Mouse (Mus musculus) lung, embryonic 16.5 days (tissue): ENCODE measurements at regions not wholly inside any gene's neighbourhood (a gene's known extent, or its start where the extent isn't known, plus 50 kb on each side); places are given as distances from the start of the nearest gene placed in this dataset.

ENCODE experiments used
- ATAC-seq: fragments of 200-750 bp; cut with Nextera tagmentation; 2 replicates; pipeline ENCODE4 v1.8.0; 2017; ENCODE audit warnings: low read depth, mild to moderate bottlenecking, moderate library complexity
- H3K27ac ChIP-seq: fragments of 300-500 bp; sonication (generic); 2 replicates; pipeline ENCODE4 v1.5.1; 2014; ENCODE audit warnings: mild to moderate bottlenecking, control low read depth, low read length
- H3K27me3 ChIP-seq: fragments of 300-500 bp; sonication (generic); 2 replicates; pipeline ENCODE4 v1.6.1; 2014; ENCODE audit warnings: low read depth, low read length, mixed read lengths; ENCODE audit not compliant: control insufficient read depth, insufficient read depth
- H3K36me3 ChIP-seq: fragments of 300-500 bp; sonication (generic); 2 replicates; pipeline ENCODE4 v1.6.1; 2014; ENCODE audit warnings: low read length; ENCODE audit not compliant: control insufficient read depth, insufficient read depth
- H3K4me1 ChIP-seq: fragments of 300-500 bp; sonication (generic); replicated peaks from 2 replicates; pipeline ENCODE4 v1.6.1; 2014; ENCODE audit warnings: low read length, mixed read lengths; ENCODE audit not compliant: control insufficient read depth, insufficient read depth
- H3K4me2 ChIP-seq: fragments of 300-500 bp; sonication (generic); 2 replicates; pipeline ENCODE4 v1.6.1; 2014; ENCODE audit warnings: low read depth, low read length, control low read depth
- H3K4me3 ChIP-seq: fragments of 300-500 bp; sonication (generic); 2 replicates; pipeline ENCODE4 v1.5.1; 2014; ENCODE audit warnings: mild to moderate bottlenecking, low read length, control low read depth
- H3K9ac ChIP-seq: fragments of 300-500 bp; sonication (generic); 2 replicates; pipeline ENCODE4 v1.6.1; 2014; ENCODE audit warnings: low read length, control low read depth
- H3K9me3 ChIP-seq: fragments of 300-500 bp; sonication (generic); 2 replicates; pipeline ENCODE4 v1.6.1; 2016; ENCODE audit warnings: low read length; ENCODE audit not compliant: control insufficient read depth
- WGBS: fragments of 180-500 bp; shearing (Covaris S2); extraction: QIAGEN DNeasy Blood & Tissue Kit; methylation state at CpG from one replicate; pipeline ENCODE4 v1.1.7; 2014; 5-methylcytosine and 5-hydroxymethylcytosine counted together

DNA sequence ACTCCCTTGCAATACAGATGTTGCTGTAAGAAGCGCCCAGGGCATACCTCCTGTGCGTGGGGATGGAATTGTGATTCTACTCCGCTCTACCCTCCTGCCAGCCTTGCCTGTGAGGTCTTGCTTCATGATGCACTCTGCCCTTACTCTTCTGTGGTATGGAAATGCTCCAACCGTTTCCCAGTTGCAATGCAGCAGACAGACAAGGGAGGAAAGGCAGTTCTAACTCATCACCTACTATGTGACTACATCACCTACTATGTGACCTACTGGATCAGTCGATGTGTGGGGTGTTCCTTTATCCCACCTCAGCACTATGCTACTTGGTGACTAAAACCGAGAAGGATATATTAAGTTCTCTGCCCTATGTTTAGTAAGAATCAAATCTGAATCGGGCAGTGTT is 269.1 kb downstream of the Tcf7l2 start:
- no peak overlapping the region for H3K9ac ChIP-seq
- no peaks in the 10 kb centered on the region for H3K36me3 ChIP-seq
- H3K27ac ChIP-seq: no peak overlapping the region
- 84% methylated on average over 7 of the region's 7 CpGs for WGBS
- H3K4me1 ChIP-seq: peaks cover 6% of the 10 kb centered on the region
- no peaks in the 10 kb centered on the region for H3K27me3 ChIP-seq
- H3K4me3 ChIP-seq: no peak overlapping the region
- no peak for ATAC-seq
- 0 out of 2 replicates have a peak, but pooled peaks cover 2% of the 10 kb centered on the region for H3K9me3 ChIP-seq
- H3K4me2 ChIP-seq: no peak overlapping the region

DNA sequence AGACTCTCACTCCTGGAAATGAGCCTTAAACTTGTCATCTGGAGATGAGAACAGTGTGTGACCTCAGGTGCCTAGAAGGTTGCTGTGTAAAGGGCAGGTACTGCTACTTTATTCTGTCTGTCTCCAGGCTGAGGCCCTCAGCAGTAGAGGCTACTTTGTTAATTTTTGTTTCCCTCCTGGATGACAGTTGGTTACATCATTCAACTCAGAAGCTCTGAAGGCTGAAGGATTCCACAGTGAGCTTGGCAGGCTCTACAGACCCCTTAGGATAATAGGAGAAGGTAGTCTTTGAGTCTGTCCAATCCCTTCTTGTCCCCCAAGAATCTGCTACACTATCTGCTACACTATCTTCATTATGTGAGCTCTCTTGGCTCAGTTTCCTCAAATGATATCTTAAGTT is 269.7 kb downstream of the Tcf7l2 start:
- H3K4me2 ChIP-seq: no peak overlapping the region
- ATAC-seq: no peak
- H3K36me3 ChIP-seq: no peaks in the 10 kb centered on the region
- H3K9me3 ChIP-seq: 0 out of 2 replicates have a peak, but pooled peaks cover 2% of the 10 kb centered on the region
- no peak overlapping the region for H3K4me3 ChIP-seq
- no peak overlapping the region for H3K27ac ChIP-seq
- no peaks in the 10 kb centered on the region for H3K27me3 ChIP-seq
- no peak overlapping the region for H3K9ac ChIP-seq
- H3K4me1 ChIP-seq: peaks cover under 1% of the 10 kb centered on the region

DNA sequence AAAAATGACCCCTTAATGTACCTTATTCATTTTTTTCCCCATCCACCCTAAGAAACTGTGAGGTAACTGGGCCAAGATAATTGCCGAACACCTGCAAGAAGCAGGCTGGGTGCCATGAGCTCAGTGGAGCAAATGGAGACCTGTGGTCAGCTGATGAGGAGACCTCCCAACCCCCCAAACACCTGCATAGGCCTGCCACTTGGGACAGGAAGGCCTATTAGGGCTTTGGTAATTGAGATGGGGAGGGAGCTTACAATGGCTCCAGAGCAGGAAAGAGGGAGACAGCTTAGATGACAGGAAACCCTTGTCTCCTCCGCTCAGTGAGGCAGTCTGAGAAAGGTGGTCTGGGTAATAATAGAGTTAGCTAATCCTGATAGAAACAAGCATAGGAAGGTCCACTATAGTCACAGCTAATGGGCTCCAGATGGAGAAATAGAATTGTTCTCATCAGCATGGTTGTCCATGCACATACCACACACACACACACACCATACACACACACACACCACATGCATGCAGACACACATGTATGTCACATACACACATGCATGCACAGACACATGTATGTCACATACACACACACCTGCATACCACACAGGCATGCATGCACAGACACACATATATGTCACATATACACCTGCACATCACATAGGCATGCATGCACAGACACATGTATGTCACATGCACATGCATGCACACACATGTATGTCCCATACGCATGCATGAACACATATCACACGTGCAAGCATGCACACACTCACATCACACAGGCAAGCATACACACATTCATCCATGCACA is 270.2 kb upstream of the Habp2 start:
- H3K36me3 ChIP-seq: no peaks in the 10 kb centered on the region
- no peak overlapping the region for H3K4me3 ChIP-seq
- WGBS: 78% methylated on average over 4 of the region's 4 CpGs
- H3K9me3 ChIP-seq: no peaks in the 10 kb centered on the region
- H3K27me3 ChIP-seq: no peaks in the 10 kb centered on the region
- H3K9ac ChIP-seq: no peak overlapping the region
- no peak overlapping the region for H3K27ac ChIP-seq
- no peak overlapping the region for H3K4me2 ChIP-seq
- no peak for ATAC-seq
- H3K4me1 ChIP-seq: 0 out of 2 replicates have a peak, but pooled peaks cover 2% of the 10 kb centered on the region

DNA sequence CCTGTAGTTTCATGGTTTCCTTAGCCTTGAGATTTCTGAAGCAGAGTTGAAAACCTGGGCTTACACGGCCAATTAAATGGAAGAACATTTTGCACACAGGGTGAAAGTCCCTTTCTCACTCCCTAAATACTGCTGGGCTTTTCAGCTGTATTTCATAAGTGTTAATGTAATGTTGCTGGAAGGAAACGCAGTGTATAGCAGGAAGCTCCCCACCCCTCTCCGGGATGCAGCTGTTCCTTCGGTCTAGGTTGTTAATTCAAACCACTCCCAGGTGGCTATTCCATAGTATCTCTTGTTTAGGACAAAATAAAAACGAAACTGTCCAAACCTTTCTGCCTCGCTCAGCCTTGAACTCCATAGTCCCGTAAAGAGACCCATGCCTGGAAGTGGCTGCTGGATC is 269.4 kb upstream of the Habp2 start:
- 0 out of 2 replicates have a peak overlapping the region, but pooled peaks have one; percentile 2 for H3K4me2 ChIP-seq
- H3K27me3 ChIP-seq: no peaks in the 10 kb centered on the region
- H3K27ac ChIP-seq: no peak overlapping the region

DNA sequence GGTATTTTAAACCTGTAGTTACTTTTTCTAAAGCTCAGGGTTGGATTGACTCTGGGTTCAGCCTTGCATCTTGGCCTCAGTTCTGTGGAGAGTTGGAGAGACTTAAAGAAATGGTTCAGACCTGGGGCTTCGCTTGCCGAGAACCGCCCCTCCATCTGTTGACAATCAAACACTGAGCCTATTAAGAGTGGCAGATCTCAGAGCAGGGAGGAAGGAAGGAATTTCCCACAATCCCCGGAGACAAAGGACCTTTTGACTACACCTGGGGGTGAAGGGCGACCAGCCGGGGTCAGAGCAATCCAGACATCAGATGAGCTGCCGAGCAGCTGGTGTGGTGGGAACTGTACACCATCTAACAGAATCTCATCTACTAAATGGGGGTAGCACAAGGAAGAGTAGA is 267.8 kb upstream of the Habp2 start:
- no peak overlapping the region for H3K4me3 ChIP-seq
- H3K4me1 ChIP-seq: 0 out of 2 replicates have a peak, but pooled peaks cover 2% of the 10 kb centered on the region
- no peaks in the 10 kb centered on the region for H3K9me3 ChIP-seq
- H3K27me3 ChIP-seq: no peaks in the 10 kb centered on the region
- ATAC-seq: no peak
- no peak overlapping the region for H3K27ac ChIP-seq
- no peak overlapping the region for H3K4me2 ChIP-seq
- H3K36me3 ChIP-seq: no peaks in the 10 kb centered on the region
- 53% methylated on average over 7 of the region's 7 CpGs for WGBS
- H3K9ac ChIP-seq: no peak overlapping the region

More for the DNA sequence above, 269.4 kb upstream of the Habp2 start:
- Histone ChIP-seq H3K36me3 (no peaks in the 10 kb centered on the region), H3K4me3 (no peak overlapping the region), H3K4me1 (0 out of 2 replicates have a peak, but pooled peaks cover 2% of the 10 kb centered on the region), H3K9me3 (no peaks in the 10 kb centered on the region), H3K9ac (no peak overlapping the region)
- ATAC-seq: no peak; the same call in 1 of the 2 replicates
- 60% methylated on average over 7 of the region's 7 CpGs for WGBS

DNA sequence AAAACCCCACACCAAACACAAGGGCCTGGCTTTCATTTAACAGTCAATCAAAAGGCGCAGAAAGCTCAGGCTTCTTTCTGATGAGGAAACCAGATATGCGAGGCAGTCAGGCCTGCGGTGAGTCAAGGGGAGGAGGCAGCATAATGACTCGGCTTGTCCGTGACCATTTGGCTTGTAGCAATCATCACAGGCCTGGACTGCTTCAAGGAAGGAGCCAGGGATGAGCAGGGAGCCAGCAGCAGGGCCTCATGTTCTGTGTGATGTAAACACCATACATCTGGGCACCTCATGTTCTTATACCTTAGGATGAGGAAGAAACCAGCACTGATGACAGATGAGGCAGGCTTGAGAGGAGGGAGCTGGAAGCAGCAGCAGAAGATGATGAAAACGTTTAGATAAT is 264.6 kb upstream of the Habp2 start:
- H3K27ac ChIP-seq: no peak overlapping the region
- ATAC-seq: peak; percentile 62

DNA sequence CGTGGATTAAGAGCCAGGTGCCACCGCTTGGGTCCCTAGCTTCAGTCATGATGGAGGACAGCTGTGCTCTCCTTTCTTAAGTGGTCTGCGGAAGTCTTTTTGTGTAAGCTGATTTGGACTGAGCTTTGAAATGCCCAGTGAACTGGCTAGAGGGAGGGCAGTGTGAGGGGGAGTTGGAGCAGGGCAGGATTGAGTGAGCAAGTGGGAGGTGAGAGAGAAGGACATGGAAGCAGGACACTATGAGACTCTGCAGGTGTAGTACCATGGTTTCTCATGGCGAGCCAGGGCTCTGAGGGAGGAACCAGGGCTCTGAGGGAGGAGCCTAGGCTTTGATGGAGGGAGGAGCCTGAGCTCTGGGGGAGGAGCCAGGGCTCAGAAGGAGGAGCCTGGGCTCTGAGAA is 262.3 kb upstream of the Habp2 start:
- no peak overlapping the region for H3K4me3 ChIP-seq
- no peak overlapping the region for H3K9ac ChIP-seq
- 72% methylated on average over 4 of the region's 4 CpGs for WGBS
- no peak overlapping the region for H3K27ac ChIP-seq
- no peaks in the 10 kb centered on the region for H3K27me3 ChIP-seq
- no peak overlapping the region for H3K4me2 ChIP-seq
- no peaks in the 10 kb centered on the region for H3K9me3 ChIP-seq
- no peaks in the 10 kb centered on the region for H3K36me3 ChIP-seq
- H3K4me1 ChIP-seq: peaks cover 5% of the 10 kb centered on the region; the same call in 1 of the 2 replicates
- ATAC-seq: no peak

More for the DNA sequence above, 264.6 kb upstream of the Habp2 start:
- Histone ChIP-seq H3K9ac (no peak overlapping the region), H3K4me3 (no peak overlapping the region), H3K27me3 (no peaks in the 10 kb centered on the region), H3K36me3 (no peaks in the 10 kb centered on the region), H3K9me3 (no peaks in the 10 kb centered on the region), H3K4me1 (no peaks in the 10 kb centered on the region), H3K4me2 (no peak overlapping the region)
- WGBS: 42% methylated on average over 6 of the region's 6 CpGs

DNA sequence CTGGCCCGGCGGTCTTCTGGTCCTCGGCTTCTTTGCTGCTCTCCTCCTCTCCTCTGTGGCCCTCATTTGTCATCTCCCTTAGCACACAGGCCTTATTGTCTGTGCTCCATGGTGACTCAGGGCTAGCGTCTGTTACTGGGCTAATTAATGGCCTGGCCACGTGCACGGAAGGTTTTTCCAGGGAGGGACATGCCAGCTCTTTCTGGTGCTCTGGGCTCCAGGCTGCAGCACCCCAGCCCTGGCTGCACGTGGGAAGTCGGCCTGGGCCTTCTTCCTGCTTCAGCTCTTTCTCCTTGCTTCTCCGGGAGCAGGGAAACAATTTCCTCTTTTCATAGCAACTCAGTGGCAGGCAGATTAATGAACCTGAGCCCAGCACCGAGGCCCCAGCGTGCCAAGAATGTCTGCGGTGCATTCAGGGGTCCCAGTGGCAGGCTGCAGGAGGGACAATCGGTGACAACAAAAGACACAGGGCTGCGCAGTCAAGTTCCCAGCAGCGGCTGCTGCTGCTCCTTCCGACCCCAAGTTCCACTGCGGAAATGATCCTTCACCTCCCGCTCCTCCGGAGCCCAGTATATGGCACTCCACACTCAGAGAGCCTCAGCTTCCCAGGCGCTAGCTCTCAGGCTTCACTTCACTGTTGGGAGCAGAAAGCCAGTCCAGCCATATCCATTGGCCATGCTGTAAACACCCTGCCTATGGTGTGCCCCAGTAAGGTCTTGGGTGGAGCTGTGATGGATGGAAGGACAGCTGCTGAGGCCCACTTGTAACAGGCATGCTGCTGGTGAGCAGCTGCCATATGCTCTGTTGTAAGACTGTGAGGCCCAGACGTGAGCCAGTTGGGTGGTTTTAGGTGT is 257.3 kb upstream of the Habp2 start:
- no peaks in the 10 kb centered on the region for H3K9me3 ChIP-seq
- H3K27me3 ChIP-seq: no peaks in the 10 kb centered on the region
- no peaks in the 10 kb centered on the region for H3K36me3 ChIP-seq
- H3K4me3 ChIP-seq: no peak overlapping the region
- ATAC-seq: peak; percentile 77
- H3K9ac ChIP-seq: 0 out of 2 replicates have a peak overlapping the region, but pooled peaks have one; percentile 11
- peaks cover 10% of the 10 kb centered on the region; the same call in 1 of the 2 replicates for H3K4me1 ChIP-seq
- WGBS: 24% methylated on average over 21 of the region's 21 CpGs
- peak overlapping the region; percentile 66 for H3K27ac ChIP-seq
- no peak overlapping the region for H3K4me2 ChIP-seq

DNA sequence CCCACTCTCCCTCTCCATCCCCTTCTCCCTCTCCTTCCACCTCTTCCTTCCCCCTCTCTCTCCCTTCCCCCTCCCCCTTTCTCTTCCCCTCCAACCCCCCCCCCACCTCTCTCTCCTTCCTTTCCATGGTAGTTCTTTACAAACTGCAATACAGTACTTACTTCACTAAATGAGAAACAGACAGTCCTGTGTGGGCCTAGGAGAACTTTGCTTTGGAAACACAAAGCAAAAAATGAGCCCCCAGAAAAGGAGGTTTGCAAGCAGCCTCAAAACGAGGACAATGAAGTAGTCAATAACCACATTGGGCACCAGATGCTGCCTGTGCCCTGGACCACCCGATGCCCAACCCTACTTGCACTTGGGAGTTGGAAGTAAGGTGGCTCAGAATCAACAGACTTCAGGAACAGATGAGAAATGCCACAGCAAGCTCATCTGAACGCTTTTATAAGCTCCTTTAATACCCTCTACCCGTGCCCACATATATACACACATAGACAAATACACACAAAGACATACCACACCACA is 256.5 kb upstream of the Habp2 start:
- Histone ChIP-seq H3K4me3 (no peak overlapping the region), H3K9ac (no peak overlapping the region), H3K4me1 (peaks cover 10% of the 10 kb centered on the region; the same call in 1 of the 2 replicates), H3K27me3 (no peaks in the 10 kb centered on the region), H3K4me2 (no peak overlapping the region), H3K36me3 (no peaks in the 10 kb centered on the region), H3K9me3 (no peaks in the 10 kb centered on the region), H3K27ac (no peak overlapping the region)
- WGBS: 65% methylated on average over 4 of the region's 4 CpGs
- no peak for ATAC-seq
